Mouse (Mus musculus): Measurements from ENCODE around the gene Rgmb.

- TF ChIP-seq CTCF (IDR thresholded peaks at IDR 0.05; ENCODE audit: borderline replicate concordance, extremely low read depth, insufficient read depth, insufficient read length) (no peak), POLR2A (IDR thresholded peaks at IDR 0.05; ENCODE audit: borderline replicate concordance, extremely low read depth, insufficient read depth, insufficient read length, poor library complexity, severe bottlenecking) (no peak)
Measured at GRCm38 (mm10) chr17:15825481-15826396, 5.1 kb downstream of the Rgmb start.
